Mouse (Mus musculus): ENCODE results near the gene Prss29. TPM values are rescaled to one million over a fixed set of nuclear protein-coding genes. Genes with fewer than 3 reads are reported as not detected.

Gene Prss29
- polyA plus RNA-seq, 1 experiment from 2014 or later: not detected

DNA sequence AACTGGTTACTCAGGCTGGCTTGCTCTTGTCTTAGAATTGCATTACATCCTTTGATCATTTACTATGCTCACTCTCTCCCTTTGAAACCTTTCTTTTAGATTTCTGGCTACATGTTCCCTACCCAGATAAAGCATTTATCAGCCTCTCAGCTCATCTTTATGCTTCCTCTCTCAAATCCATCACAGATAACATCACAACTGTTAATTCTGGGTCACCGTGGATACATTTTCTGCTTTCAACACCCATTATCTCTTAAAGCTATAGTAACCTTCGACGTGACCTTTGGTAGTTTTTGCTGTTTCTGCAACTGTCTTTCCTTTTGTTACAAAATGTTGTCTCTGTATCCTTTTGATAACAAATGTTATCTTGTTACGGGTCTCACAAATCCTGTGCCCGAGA, 25.0 kb upstream of the Prss29 start:
- H3K4me1 ChIP-seq: peaks cover 4% of the 10 kb centered on the region; the same call in 1 of the 2 replicates
- no peak for ATAC-seq (ENCODE audit: low FRiP score, low read depth)
- H3K4me3 ChIP-seq: no peak overlapping the region
- no peak overlapping the region for H3K27ac ChIP-seq
- H3K27me3 ChIP-seq (replicated peaks): no peaks in the 10 kb centered on the region
- H3K36me3 ChIP-seq: no peaks in the 10 kb centered on the region
- no peak overlapping the region for H3K4me2 ChIP-seq (replicated peaks)
- WGBS: 85% methylated on average over 5 of the region's 5 CpGs
- H3K9me3 ChIP-seq: no peaks in the 10 kb centered on the region
- no peak overlapping the region for H3K9ac ChIP-seq

GRCm38 (mm10) chr17:25294111-25294510, 24.3 kb upstream of the Prss29 start:
- no peaks in the 10 kb centered on the region for H3K36me3 ChIP-seq
- no peaks in the 10 kb centered on the region for H3K27me3 ChIP-seq (replicated peaks)
- no peak overlapping the region for H3K4me3 ChIP-seq
- no peaks in the 10 kb centered on the region for H3K9me3 ChIP-seq
- no peak overlapping the region for H3K9ac ChIP-seq
- no peak for ATAC-seq (ENCODE audit: low FRiP score, low read depth)
- peaks cover 6% of the 10 kb centered on the region; the same call in 1 of the 2 replicates for H3K4me1 ChIP-seq
- no peak overlapping the region for H3K4me2 ChIP-seq (replicated peaks)
- WGBS: 59% methylated on average over 1 of the region's 1 CpGs
- H3K27ac ChIP-seq: no peak overlapping the region

- H3K4me2 ChIP-seq (replicated peaks): no peak within 1 kb of the TSS
- H3K36me3 ChIP-seq: no peaks in the 10 kb centered on the region
- WGBS: 72% methylated on average over 5 of the region's 5 CpGs
- no peaks in the 10 kb centered on the region for H3K9me3 ChIP-seq
- no peaks in the 10 kb centered on the region for H3K27me3 ChIP-seq (replicated peaks)
- no peak for ATAC-seq (ENCODE audit: low FRiP score, low read depth)
- peaks cover 6% of the 10 kb centered on the region; the same call in 1 of the 2 replicates for H3K4me1 ChIP-seq
- no peak within 1 kb of the TSS for H3K9ac ChIP-seq
- H3K27ac ChIP-seq: no peak within 1 kb of the TSS
- H3K4me3 ChIP-seq: no peak within 1 kb of the TSS
Measured at GRCm38 (mm10) chr17:25298094-25298493, 20.4 kb upstream of the Prss29 start, which contains the start of gene Prss34. Gene Prss34 (plus strand): TSS chr17:25298394.

- Histone ChIP-seq H3K27ac (no peak within 1 kb of the TSS), H3K4me2 (replicated peaks) (no peak within 1 kb of the TSS), H3K9me3 (no peaks in the 10 kb centered on the region), H3K4me1 (no peaks in the 10 kb centered on the region), H3K4me3 (no peak within 1 kb of the TSS), H3K9ac (no peak within 1 kb of the TSS), H3K27me3 (replicated peaks) (no peaks in the 10 kb centered on the region), H3K36me3 (no peaks in the 10 kb centered on the region)
- 82% methylated on average over 4 of the region's 4 CpGs for WGBS
- ATAC-seq (ENCODE audit: low FRiP score, low read depth): no peak
Measured at GRCm38 (mm10) chr17:25308346-25308745, 10.1 kb upstream of the Prss29 start, which contains the start of gene Prss28. Gene Prss28 (plus strand): TSS chr17:25308646.

- Histone ChIP-seq H3K4me1 (no peaks in the 10 kb centered on the region), H3K4me3 (no peak overlapping the region), H3K4me2 (replicated peaks) (no peak overlapping the region), H3K27ac (no peak overlapping the region), H3K9ac (no peak overlapping the region), H3K27me3 (replicated peaks) (peaks cover 3% of the 10 kb centered on the region; the same call in 1 of the 2 replicates), H3K9me3 (no peaks in the 10 kb centered on the region), H3K36me3 (no peaks in the 10 kb centered on the region)
- 93% methylated on average over 8 of the region's 8 CpGs for WGBS
- ATAC-seq (ENCODE audit: low FRiP score, low read depth): no peak
Measured at GRCm38 (mm10) chr17:25320819-25321218, 2.4 kb downstream of the Prss29 start.

DNA sequence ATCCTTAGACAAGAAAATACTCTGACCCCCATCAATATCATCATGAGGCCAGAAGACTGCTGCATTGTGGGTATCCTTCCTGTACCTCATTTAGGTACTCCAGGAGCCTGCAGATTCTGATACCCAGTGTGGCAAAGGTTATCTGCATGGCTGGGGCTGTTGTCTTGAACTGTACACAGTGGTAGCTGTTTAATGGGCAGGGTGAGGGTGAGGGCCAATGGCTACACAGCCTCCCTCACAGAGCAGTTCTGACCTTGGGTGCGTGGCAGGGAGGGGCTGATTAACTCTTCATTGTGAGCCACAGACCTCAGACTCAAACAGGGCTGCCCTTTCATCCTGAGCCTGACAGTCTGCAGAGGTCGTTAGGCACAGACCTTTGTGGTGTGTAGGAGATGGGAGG, 4.5 kb downstream of the Prss29 start:
- Histone ChIP-seq H3K27me3 (replicated peaks) (peaks cover 3% of the 10 kb centered on the region; the same call in 1 of the 2 replicates), H3K4me2 (replicated peaks) (no peak overlapping the region), H3K4me3 (no peak overlapping the region), H3K4me1 (no peaks in the 10 kb centered on the region), H3K9me3 (no peaks in the 10 kb centered on the region), H3K9ac (no peak overlapping the region), H3K36me3 (no peaks in the 10 kb centered on the region), H3K27ac (no peak overlapping the region)
- 24% methylated on average over 2 of the region's 2 CpGs for WGBS
- no peak for ATAC-seq (ENCODE audit: low FRiP score, low read depth)

DNA sequence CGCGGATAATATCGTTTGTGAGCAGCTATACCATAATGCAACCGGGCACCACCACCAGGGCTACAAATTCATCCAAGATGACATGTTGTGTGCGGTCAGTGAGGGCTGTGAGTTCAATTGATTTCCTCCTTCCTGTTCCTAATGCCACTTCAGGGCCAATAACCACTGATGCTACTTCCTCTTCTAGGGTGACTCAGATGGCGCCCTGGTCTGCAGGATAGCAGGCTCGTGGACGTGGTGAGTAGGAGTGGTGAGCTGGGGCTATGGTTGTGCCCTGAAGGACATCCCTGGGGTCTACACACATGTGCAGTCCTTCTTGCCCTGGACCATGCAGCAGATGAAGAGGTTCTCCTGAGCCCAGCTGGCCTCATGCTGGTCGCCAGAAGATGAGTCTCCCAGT, 13.9 kb downstream of the Prss29 start:
- H3K27me3 ChIP-seq (replicated peaks): peaks cover 5% of the 10 kb centered on the region
- no peaks in the 10 kb centered on the region for H3K36me3 ChIP-seq
- H3K4me1 ChIP-seq: no peaks in the 10 kb centered on the region
- H3K9ac ChIP-seq: no peak overlapping the region
- H3K27ac ChIP-seq: no peak overlapping the region
- H3K9me3 ChIP-seq: no peaks in the 10 kb centered on the region
- WGBS: 79% methylated on average over 9 of the region's 9 CpGs
- no peak overlapping the region for H3K4me2 ChIP-seq (replicated peaks)
- no peak overlapping the region for H3K4me3 ChIP-seq
- no peak for ATAC-seq (ENCODE audit: low FRiP score, low read depth)

GRCm38 (mm10) chr17:25333943-25334342, 15.5 kb downstream of the Prss29 start:
- Histone ChIP-seq H3K4me1 (no peaks in the 10 kb centered on the region), H3K27me3 (replicated peaks) (peaks cover 5% of the 10 kb centered on the region), H3K36me3 (no peaks in the 10 kb centered on the region), H3K4me3 (no peak overlapping the region), H3K4me2 (replicated peaks) (no peak overlapping the region), H3K9me3 (no peaks in the 10 kb centered on the region), H3K27ac (no peak overlapping the region), H3K9ac (no peak overlapping the region)
- no peak for ATAC-seq (ENCODE audit: low FRiP score, low read depth)
- 1% methylated on average over 8 of the region's 8 CpGs for WGBS

- Histone ChIP-seq H3K27me3 (replicated peaks) (peaks cover 1% of the 10 kb centered on the region), H3K9me3 (no peaks in the 10 kb centered on the region), H3K4me3 (no peak overlapping the region), H3K27ac (no peak overlapping the region), H3K4me2 (replicated peaks) (no peak overlapping the region), H3K9ac (no peak overlapping the region), H3K36me3 (no peaks in the 10 kb centered on the region), H3K4me1 (no peaks in the 10 kb centered on the region)
- 78% methylated on average over 4 of the region's 4 CpGs for WGBS
- ATAC-seq (ENCODE audit: low FRiP score, low read depth): no peak
Measured at GRCm38 (mm10) chr17:25338218-25338617, 19.8 kb downstream of the Prss29 start.

DNA sequence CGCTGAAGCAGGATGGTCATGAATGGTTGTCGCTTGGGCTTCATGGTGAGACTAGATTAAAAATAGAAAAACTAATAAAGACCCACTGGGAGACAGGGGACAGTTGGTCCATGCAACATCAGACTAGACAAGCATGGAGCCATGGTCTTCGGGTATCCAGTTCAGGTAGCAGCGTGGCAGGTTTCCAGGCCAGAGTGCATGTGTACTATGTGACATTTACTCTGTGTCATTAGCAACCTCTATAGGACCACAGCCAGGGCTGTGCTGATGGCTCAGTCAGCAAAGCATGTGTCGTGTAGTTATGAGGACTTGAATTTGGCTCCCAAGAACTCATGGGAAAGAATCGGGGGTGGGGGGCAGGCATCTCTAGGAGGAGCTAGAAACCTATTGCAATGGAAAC, 21.5 kb downstream of the Prss29 start:
- Histone ChIP-seq H3K9ac (no peak overlapping the region), H3K36me3 (no peaks in the 10 kb centered on the region), H3K4me2 (replicated peaks) (no peak overlapping the region), H3K27me3 (replicated peaks) (no peaks in the 10 kb centered on the region; the same call in none of the 2 replicates), H3K4me1 (no peaks in the 10 kb centered on the region), H3K27ac (no peak overlapping the region), H3K4me3 (no peak overlapping the region), H3K9me3 (no peaks in the 10 kb centered on the region)
- WGBS: 87% methylated on average over 6 of the region's 6 CpGs
- ATAC-seq (ENCODE audit: low FRiP score, low read depth): no peak

- Histone ChIP-seq H3K4me1 (no peaks in the 10 kb centered on the region), H3K4me3 (no peak overlapping the region), H3K9ac (no peak overlapping the region), H3K36me3 (no peaks in the 10 kb centered on the region), H3K9me3 (no peaks in the 10 kb centered on the region), H3K4me2 (replicated peaks) (no peak overlapping the region), H3K27me3 (replicated peaks) (no peaks in the 10 kb centered on the region; the same call in 1 of the 2 replicates), H3K27ac (no peak overlapping the region)
- WGBS: 77% methylated on average over 3 of the region's 3 CpGs
- ATAC-seq (ENCODE audit: low FRiP score, low read depth): no peak
Measured at GRCm38 (mm10) chr17:25341490-25341889, 23.0 kb downstream of the Prss29 start.

DNA sequence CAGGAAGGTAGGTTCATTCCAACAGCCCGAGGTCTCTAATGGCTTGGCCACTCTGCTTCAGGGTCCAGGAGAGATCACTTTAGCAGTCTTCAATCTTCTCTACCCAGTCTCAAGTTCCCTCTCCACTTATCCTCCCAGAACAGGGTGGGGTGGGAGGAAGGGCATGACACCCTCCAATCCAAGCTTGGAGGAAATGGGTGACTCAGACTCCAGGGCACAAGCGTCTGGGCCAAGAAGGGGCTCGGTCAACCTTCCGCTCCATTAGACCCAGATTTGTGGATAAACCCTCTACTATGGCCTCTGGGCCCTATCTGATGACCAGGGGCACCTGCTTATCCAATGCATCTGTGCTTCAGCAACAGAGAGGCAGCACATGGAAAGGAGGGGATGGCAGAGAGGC, 27.0 kb downstream of the Prss29 start, which contains the start of gene Tpsab1:
TSS of gene Tpsab1 (minus strand) at position 101 of the 400 bp plus-strand sequence.
- 93% methylated on average over 4 of the region's 4 CpGs for WGBS
- Histone ChIP-seq H3K36me3 (no peaks in the 10 kb centered on the region), H3K9ac (no peak within 1 kb of the TSS), H3K27me3 (replicated peaks) (no peaks in the 10 kb centered on the region), H3K4me1 (no peaks in the 10 kb centered on the region), H3K27ac (no peak within 1 kb of the TSS), H3K4me2 (replicated peaks) (no peak within 1 kb of the TSS), H3K4me3 (no peak within 1 kb of the TSS), H3K9me3 (no peaks in the 10 kb centered on the region)
- no peak for ATAC-seq (ENCODE audit: low FRiP score, low read depth)

DNA sequence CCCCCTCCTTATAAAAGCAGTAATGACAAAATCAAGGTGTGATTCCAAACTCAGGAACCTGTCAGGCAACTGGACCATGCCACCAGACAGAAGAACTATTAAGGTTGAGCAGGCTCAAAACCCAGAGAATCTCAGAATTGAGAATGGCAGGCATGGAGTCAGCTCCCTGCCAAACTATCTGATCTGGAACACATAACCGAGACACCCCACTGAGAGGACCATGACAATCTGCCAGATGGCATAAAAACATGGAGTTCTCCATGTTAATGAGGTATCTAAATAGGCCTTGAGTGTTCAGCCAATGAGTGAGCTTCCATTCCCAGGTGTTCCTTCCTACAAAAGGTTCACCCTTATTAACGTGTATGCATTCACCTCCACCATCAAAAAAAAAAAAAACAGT, 42.8 kb downstream of the Prss29 start:
- no peak overlapping the region for H3K4me3 ChIP-seq
- no peaks in the 10 kb centered on the region for H3K27me3 ChIP-seq (replicated peaks)
- no peak for ATAC-seq (ENCODE audit: low FRiP score, low read depth)
- 67% methylated on average over 2 of the region's 2 CpGs for WGBS
- H3K27ac ChIP-seq: no peak overlapping the region
- no peak overlapping the region for H3K4me2 ChIP-seq (replicated peaks)
- no peaks in the 10 kb centered on the region for H3K36me3 ChIP-seq
- no peak overlapping the region for H3K9ac ChIP-seq
- H3K9me3 ChIP-seq: no peaks in the 10 kb centered on the region
- H3K4me1 ChIP-seq: no peaks in the 10 kb centered on the region
